Mouse (Mus musculus): Measurements from ENCODE around the gene Gpr55.

Gene Gpr55

GRCm38 (mm10) chr1:85915890-85916289 lies 44.9 kb downstream of the Gpr55 start:
- DNase-seq (ENCODE audit: low spot score), result no peak

- no peak for DNase-seq (ENCODE audit: low spot score)
Observed at GRCm38 (mm10) chr1:85913078-85913755, 47.6 kb downstream of the Gpr55 start.

GRCm38 (mm10) chr1:85908754-85909590 lies 51.8 kb downstream of the Gpr55 start:
- DNase-seq (ENCODE audit: low spot score), result no peak

- DNase-seq (ENCODE audit: low spot score), result no peak
Observed at GRCm38 (mm10) chr1:85906892-85907291, 53.9 kb downstream of the Gpr55 start.

- DNase-seq (ENCODE audit: low spot score), result no peak
Observed at GRCm38 (mm10) chr1:85902108-85902561, 58.7 kb downstream of the Gpr55 start.

GRCm38 (mm10) chr1:85901516-85902107 lies 59.2 kb downstream of the Gpr55 start:
- no peak for DNase-seq (ENCODE audit: low spot score)

- DNase-seq (ENCODE audit: low spot score), result no peak
Observed at GRCm38 (mm10) chr1:85900521-85901333, 60.1 kb downstream of the Gpr55 start.

GRCm38 (mm10) chr1:85899388-85899761 lies 61.4 kb downstream of the Gpr55 start:
- DNase-seq (ENCODE audit: low spot score), result no peak

- DNase-seq (ENCODE audit: low spot score), result no peak
Observed at GRCm38 (mm10) chr1:85898761-85899387, 61.9 kb downstream of the Gpr55 start.

GRCm38 (mm10) chr1:85897901-85898760 lies 62.7 kb downstream of the Gpr55 start:
- DNase-seq (ENCODE audit: low spot score), result no peak

- no peak for DNase-seq (ENCODE audit: low spot score)
Observed at GRCm38 (mm10) chr1:85896781-85897700, 63.8 kb downstream of the Gpr55 start.

GRCm38 (mm10) chr1:85896110-85896509 lies 64.7 kb downstream of the Gpr55 start:
- no peak for DNase-seq (ENCODE audit: low spot score)

GRCm38 (mm10) chr1:85895391-85895837 lies 65.4 kb downstream of the Gpr55 start:
- DNase-seq (ENCODE audit: low spot score), result no peak

- DNase-seq (ENCODE audit: low spot score), result no peak
Observed at GRCm38 (mm10) chr1:85894748-85895360, 66.0 kb downstream of the Gpr55 start.

- DNase-seq (ENCODE audit: low spot score), result peak; percentile 78
Observed at GRCm38 (mm10) chr1:85894231-85894747, 66.5 kb downstream of the Gpr55 start, which contains the start of gene Itm2c. Gene Itm2c (plus strand): TSS chr1:85894281.
